Mouse (Mus musculus): ENCODE results near the gene Cox6b2. TPM values are rescaled to one million over a fixed set of nuclear protein-coding genes. Genes with fewer than 3 reads are reported as not detected.

Gene Cox6b2
- total RNA-seq, 2 experiments from 2014 or later = 1.3 to 3.8 TPM

DNA sequence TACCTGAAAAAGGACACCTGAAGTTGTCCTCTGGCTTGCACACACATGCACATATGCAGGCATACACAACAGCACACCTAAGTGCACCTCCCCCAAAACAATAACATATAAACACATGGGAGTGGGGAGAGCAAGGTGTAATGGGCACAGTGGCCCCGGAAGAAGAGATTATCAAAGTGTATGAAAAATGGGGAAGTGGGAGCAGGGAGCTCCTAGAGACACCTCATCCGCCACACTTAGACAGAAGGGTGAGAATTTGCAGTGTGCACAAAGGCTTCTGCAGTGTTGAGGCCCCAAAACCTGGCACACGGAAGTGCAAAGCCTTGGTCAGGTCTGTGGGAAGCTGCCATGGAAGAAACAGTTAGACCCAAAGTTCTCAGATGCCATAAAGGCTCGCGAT, 21.8 kb downstream of the Cox6b2 start:
- DNase-seq (ENCODE audit: low spot score in 2 of 2) = no peak
- no peak for TF ChIP-seq CTCF (conservative IDR thresholded peaks at IDR 0.05)
- Histone ChIP-seq H3K27ac (no peak overlapping the region), H3K4me3 (no peak overlapping the region)

DNA sequence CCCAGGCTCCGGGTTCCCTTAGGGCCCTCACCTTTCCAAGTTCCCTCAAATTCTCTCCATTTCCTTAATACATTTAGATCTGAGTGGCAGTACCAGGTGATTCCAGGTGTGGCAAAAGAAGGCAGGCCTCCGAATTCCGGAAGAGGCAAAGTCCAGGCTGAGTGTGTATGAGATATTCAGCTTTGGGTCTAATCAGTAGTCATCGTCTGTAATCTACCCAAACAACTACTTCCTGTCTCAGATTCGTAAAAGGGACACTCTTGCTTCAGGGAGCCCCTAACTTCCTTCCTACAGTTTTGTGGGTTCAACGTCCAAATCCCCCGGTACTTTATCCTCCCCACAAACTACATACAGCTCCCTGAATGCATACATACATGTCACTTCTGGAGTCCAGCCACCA, 27.7 kb downstream of the Cox6b2 start, which contains the start of gene Tmem150b:
Tmem150b (minus strand) TSS at position 81 of the 400 bp plus-strand sequence.
- no peak for DNase-seq (ENCODE audit: low spot score in 2 of 2)
- no peak within 1 kb of the TSS for H3K4me3 ChIP-seq
- TF ChIP-seq CTCF (conservative IDR thresholded peaks at IDR 0.05) = no peak
- H3K27ac ChIP-seq = no peak within 1 kb of the TSS

DNA sequence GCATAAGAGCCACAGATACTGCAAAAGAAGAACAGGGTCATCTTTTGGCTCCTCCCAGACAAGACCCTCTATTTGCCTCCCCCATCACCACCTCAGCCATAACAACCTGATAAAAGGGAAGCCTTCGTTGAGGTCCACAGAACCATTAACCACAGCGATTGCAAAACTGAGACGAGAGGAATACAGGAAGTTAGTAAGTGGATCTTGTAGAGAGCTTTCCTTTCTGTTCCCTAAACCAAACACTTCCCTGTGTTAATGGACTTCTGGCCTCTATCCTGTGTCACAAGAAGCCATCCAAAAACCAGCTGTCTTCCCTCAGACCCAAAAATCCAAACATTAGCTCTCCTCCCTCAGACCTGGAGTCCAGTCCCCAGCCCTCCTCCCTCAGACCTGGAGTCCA, 28.5 kb downstream of the Cox6b2 start:
- no peak for TF ChIP-seq CTCF (conservative IDR thresholded peaks at IDR 0.05)
- Histone ChIP-seq H3K4me3 (no peak overlapping the region), H3K27ac (no peak overlapping the region)
- no peak for DNase-seq (ENCODE audit: low spot score in 2 of 2)

DNA sequence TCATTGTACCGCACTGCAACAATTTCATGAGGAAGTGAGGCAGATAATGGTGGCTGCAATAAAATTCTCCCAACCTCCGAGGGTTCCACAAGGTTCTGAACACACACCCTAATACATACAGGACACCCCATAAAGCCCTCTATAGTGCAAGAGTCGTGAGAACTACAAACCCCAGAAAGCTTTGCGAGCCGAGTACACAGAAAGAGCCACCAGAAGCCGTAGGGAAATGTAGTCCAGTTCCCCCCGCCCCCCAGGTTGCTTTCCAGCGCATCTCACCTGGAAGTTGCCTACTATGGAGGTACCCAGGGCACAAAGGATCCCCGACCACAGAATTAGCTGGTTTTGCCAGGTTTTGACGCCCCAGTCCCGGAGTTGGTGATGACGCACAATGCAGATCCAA, 29.4 kb downstream of the Cox6b2 start:
- H3K4me3 ChIP-seq = peak overlapping the region; percentile 53
- DNase-seq (ENCODE audit: low spot score in 2 of 2) = peak; percentile 36 to 43
- no peak for TF ChIP-seq CTCF (conservative IDR thresholded peaks at IDR 0.05)
- H3K27ac ChIP-seq = peak overlapping the region; percentile 43; the same call in 1 of the 2 replicates

DNA sequence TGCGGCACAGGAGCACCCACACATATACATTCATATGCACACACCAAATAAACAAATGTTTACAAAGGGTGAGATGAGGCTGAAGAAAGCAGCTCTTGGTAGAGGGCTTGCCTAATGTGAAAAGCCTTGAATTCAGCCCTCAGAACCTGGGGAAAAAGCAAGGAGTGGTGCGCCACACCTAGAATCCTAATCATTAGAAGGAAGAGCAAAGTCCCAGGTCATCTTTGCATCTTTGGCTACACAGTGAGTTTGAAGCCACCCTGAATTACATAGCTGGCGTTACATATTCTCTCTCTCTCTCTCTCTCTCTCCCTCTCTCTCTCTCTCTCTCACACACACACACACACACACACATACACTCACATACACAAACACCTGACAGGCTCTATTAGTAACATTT, 33.6 kb downstream of the Cox6b2 start:
- DNase-seq (ENCODE audit: low spot score in 2 of 2) = no peak
- no peak for TF ChIP-seq CTCF (conservative IDR thresholded peaks at IDR 0.05)
- no peak overlapping the region for H3K4me3 ChIP-seq
- H3K27ac ChIP-seq = no peak overlapping the region

DNA sequence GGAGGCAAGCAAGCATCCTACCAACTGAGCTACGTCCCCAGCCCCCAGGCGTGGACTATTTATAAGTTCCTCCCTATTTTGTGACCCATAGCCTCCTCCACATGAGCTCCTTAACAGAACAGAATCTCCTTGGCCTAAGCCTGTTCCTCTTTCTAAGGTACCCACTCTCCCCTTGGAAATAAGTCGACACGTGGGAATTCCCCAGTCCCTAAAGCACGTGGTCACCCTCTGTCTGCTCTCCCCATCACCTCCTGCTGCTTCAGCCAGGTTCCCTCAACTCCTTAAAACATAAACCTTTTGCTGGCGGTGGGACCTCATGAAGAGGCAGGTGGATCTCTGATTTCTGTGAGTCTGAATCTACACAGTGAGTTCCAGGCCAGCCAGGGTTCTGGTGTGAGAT, 35.9 kb downstream of the Cox6b2 start:
- H3K4me3 ChIP-seq = no peak overlapping the region
- DNase-seq (ENCODE audit: low spot score in 2 of 2) = no peak
- H3K27ac ChIP-seq = no peak overlapping the region
- TF ChIP-seq CTCF (conservative IDR thresholded peaks at IDR 0.05) = no peak

DNA sequence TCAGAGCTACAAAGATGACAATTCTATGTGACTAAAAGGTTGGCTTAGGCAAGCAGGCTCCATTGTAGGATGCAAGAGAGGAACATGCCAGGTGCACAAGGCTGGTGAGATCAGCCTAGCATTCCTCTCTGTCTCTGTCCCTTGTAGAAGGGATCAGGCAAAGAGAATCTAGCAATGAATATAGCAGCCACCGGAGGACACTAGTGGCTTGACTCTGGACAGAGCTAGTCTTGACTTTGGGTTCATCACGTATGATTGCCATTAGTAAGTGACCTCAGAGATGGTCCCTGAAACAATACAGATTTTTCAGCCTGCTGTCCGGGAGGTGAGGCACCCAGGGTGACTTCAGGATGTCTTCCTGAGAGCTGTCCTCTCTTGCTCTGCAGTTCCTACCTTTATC, 40.3 kb downstream of the Cox6b2 start:
- no peak for DNase-seq (ENCODE audit: low spot score in 2 of 2)
- no peak for TF ChIP-seq CTCF (conservative IDR thresholded peaks at IDR 0.05)
- H3K27ac ChIP-seq = no peak overlapping the region
- H3K4me3 ChIP-seq = no peak overlapping the region

DNA sequence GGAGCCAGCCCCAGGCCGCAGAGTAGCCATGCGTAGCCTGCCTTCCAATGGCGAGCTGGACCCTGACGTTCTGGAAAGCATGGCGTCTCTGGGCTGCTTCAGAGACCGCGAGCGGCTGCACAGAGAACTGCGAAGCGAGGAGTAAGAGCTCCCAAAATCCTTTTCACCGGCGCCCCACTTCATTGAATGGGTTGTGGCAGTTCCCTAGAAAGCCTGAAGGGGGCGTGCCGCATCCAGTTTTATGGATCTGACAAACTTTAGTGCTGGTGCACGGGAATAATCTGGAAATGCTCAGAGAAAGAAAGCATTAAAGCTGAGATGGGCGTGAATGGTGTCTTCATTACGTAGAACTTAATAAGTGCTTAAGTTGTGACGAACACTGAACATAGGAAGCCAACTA, 47.8 kb downstream of the Cox6b2 start:
- DNase-seq (ENCODE audit: low spot score in 2 of 2) = peak in 1 of 2 experiments; percentile 51
- no peak overlapping the region for H3K27ac ChIP-seq
- no peak overlapping the region for H3K4me3 ChIP-seq
- TF ChIP-seq CTCF (conservative IDR thresholded peaks at IDR 0.05) = peak; percentile 87

DNA sequence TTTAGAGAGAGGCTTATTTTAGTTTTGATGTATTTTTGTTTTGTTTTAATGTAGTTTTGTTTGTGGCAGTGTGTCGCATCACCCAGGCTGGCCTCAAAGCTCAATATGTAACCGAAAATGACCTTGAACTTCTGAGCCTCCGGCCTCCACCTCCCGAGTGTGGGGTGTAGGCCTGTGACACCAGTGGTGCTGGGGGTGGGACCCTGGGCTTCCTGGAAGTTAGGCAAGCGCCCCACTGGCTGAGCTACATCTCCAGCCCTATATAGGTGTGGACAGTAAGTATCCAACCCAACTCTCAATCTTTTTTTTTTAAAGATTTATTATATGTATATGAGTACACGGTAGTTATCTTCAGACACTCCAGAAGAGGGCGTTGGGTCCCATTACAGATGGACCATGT, 49.7 kb downstream of the Cox6b2 start:
- H3K4me3 ChIP-seq = no peak overlapping the region
- TF ChIP-seq CTCF (conservative IDR thresholded peaks at IDR 0.05) = no peak
- DNase-seq (ENCODE audit: low spot score in 2 of 2) = no peak

DNA sequence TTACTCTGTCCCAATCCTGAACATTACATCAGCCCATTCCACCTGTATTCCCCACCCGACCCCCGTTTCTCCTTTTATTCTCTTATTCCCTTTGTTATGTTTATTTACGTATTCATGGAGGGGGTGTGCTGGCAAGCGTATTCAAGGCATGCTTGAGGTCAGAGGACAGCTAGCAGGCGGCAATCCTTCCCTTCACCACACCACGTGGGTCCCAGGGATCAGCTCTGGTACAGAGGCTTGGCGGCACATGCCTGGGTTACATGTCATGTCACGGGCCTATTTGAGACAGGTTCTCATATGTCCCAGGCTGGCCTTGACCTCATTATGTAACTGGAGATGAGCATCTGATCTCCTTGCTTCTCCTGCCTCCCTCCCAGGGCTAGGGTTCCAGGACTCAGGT, 50.6 kb downstream of the Cox6b2 start:
- H3K4me3 ChIP-seq = no peak overlapping the region
- no peak for DNase-seq (ENCODE audit: low spot score in 2 of 2)
- peak overlapping the region; percentile 33 for H3K27ac ChIP-seq
- no peak for TF ChIP-seq CTCF (conservative IDR thresholded peaks at IDR 0.05)

More for the DNA sequence above, 49.7 kb downstream of the Cox6b2 start:
- peak overlapping the region; percentile 33; the same call in 1 of the 2 replicates for H3K27ac ChIP-seq

Other genes starting within 250 kb of the Cox6b2 start
- 1 to 10 TPM; 1.7 to 4.0 TPM for gene Tnnt1, start 236.7 kb downstream of the Cox6b2 start, total RNA-seq (2021)
- gene Tnni3, start 228.9 kb downstream of the Cox6b2 start, total RNA-seq (2021) = under 1 TPM in 1 of 2 experiments, not detected in 1; 0.64 TPM
- under 1 TPM; 0.47 to 0.64 TPM for gene Dnaaf3, start 220.6 kb downstream of the Cox6b2 start, total RNA-seq (2021)
- 100 to 1,000 TPM; 199 to 217 TPM for gene Syt5, start 205.6 kb downstream of the Cox6b2 start, total RNA-seq (2021)
- under 1 TPM; 0.18 to 0.22 TPM for gene Ptprh, start 149.1 kb downstream of the Cox6b2 start, total RNA-seq (2021)
- 10 to 100 TPM; 17.8 to 21.8 TPM for gene Tmem86b, start 121.7 kb downstream of the Cox6b2 start, total RNA-seq (2021)
- 100 to 1,000 TPM; 133 to 134 TPM for gene Ppp6r1, start 94.1 kb downstream of the Cox6b2 start, total RNA-seq (2021)
- gene Hspbp1, start 68.0 kb downstream of the Cox6b2 start, total RNA-seq (2021) = 10 to 100 TPM; 82.1 to 92.1 TPM
- 100 to 1,000 TPM; 334 to 355 TPM for gene Brsk1, start 62.5 kb downstream of the Cox6b2 start, total RNA-seq (2021)
- gene Tmem150b, start 27.8 kb downstream of the Cox6b2 start, total RNA-seq (2021) = under 1 TPM in 1 of 2 experiments, not detected in 1; 0.13 TPM
- 10 to 100 TPM; 25.2 to 37.6 TPM for gene Kmt5c, start 13.0 kb downstream of the Cox6b2 start, total RNA-seq (2021)
- gene Fam71e2, start 18.2 kb upstream of the Cox6b2 start, total RNA-seq (2021) = not detected
- under 1 TPM; 0.25 to 0.26 TPM for gene Il11, start 29.8 kb upstream of the Cox6b2 start, total RNA-seq (2021)
- not detected for gene Tmem190, start 29.8 kb upstream of the Cox6b2 start, total RNA-seq (2021)
- gene Tmem238, start 36.6 kb upstream of the Cox6b2 start, total RNA-seq (2021) = 1 to 10 TPM; 2.6 to 2.7 TPM
- 100 to 1,000 TPM; 458 to 462 TPM for gene Rpl28, start 39.8 kb upstream of the Cox6b2 start, total RNA-seq (2021)
- 100 to 1,000 TPM; 106 to 108 TPM for gene Ube2s, start 59.5 kb upstream of the Cox6b2 start, total RNA-seq (2021)
- 100 to 1,000 TPM; 172 to 204 TPM for gene Shisa7, start 91.6 kb upstream of the Cox6b2 start, total RNA-seq (2021)
- gene Isoc2b, start 117.2 kb upstream of the Cox6b2 start, total RNA-seq (2021) = 1 to 10 TPM; 4.7 to 5.6 TPM
- 10 to 100 TPM; 13.0 to 13.4 TPM for gene Isoc2a, start 124.1 kb upstream of the Cox6b2 start, total RNA-seq (2021)
- under 1 TPM in 1 of 2 experiments, not detected in 1; 0.28 TPM for gene Gm36210, start 153.4 kb upstream of the Cox6b2 start, total RNA-seq (2021)
- gene Zfp628, start 162.1 kb upstream of the Cox6b2 start, total RNA-seq (2021) = 10 to 100 TPM; 15.0 to 15.8 TPM
- 100 to 1,000 TPM; 103 to 114 TPM for gene Nat14, start 168.9 kb upstream of the Cox6b2 start, total RNA-seq (2021)
- 1 to 10 TPM; 2.4 to 3.5 TPM for gene Ssc5d, start 172.7 kb upstream of the Cox6b2 start, total RNA-seq (2021)
- gene Sbk2, start 211.3 kb upstream of the Cox6b2 start, total RNA-seq (2021) = under 1 TPM in 1 of 2 experiments, not detected in 1; 0.31 TPM
- gene Sbk3, start 218.1 kb upstream of the Cox6b2 start, total RNA-seq (2021) = 1 to 10 TPM in 1 of 2 experiments, under 1 TPM in 1; 0.71 to 1.0 TPM
- 10 to 100 TPM; 29.7 to 35.6 TPM for gene Zfp579, start 243.1 kb upstream of the Cox6b2 start, total RNA-seq (2021)